Mouse (Mus musculus): ENCODE results near the gene Arhgdia.

GRCm38 (mm10) chr11:120615167-120615566 is 33.7 kb upstream of the Arhgdia start:
- TF ChIP-seq CTCF (conservative IDR thresholded peaks at IDR 0.05; ENCODE audit: low read length) (no peak), POU5F1 (IDR thresholded peaks at IDR 0.05; ENCODE audit: borderline replicate concordance, low read length) (no peak)
